Mouse (Mus musculus): ENCODE results near the gene Tmem151b. TPM values are rescaled to one million over a fixed set of nuclear protein-coding genes. Genes with fewer than 3 reads are reported as not detected.

Tmem151b gene
- polyA plus RNA-seq, 1 experiment = not detected

GRCm38 (mm10) chr17:45568990-45569389, 19.5 kb upstream of the Tmem151b start:
- no peak overlapping the region for H3K4me3 ChIP-seq (ENCODE audit: insufficient read depth, low read depth, low read length)
- TF ChIP-seq CTCF (IDR thresholded peaks at IDR 0.05; ENCODE audit: insufficient read depth, low read depth, low read length) = no peak
- TF ChIP-seq POLR2A (IDR thresholded peaks at IDR 0.05; ENCODE audit: insufficient read depth, low read depth, low read length) = no peak
- H3K27ac ChIP-seq (ENCODE audit: insufficient read depth, low read depth, low read length) = no peak overlapping the region
- H3K4me1 ChIP-seq (ENCODE audit: control insufficient read depth, insufficient read depth, low read length) = peaks cover 15% of the 10 kb centered on the region
- WGBS = 82% methylated on average over 12 of the region's 12 CpGs

GRCm38 (mm10) chr17:45567162-45567601, 17.7 kb upstream of the Tmem151b start:
- Histone ChIP-seq H3K4me3 (ENCODE audit: insufficient read depth, low read depth, low read length) (no peak overlapping the region), H3K27ac (ENCODE audit: insufficient read depth, low read depth, low read length) (no peak overlapping the region), H3K4me1 (ENCODE audit: control insufficient read depth, insufficient read depth, low read length) (peaks cover 15% of the 10 kb centered on the region)
- TF ChIP-seq CTCF (IDR thresholded peaks at IDR 0.05; ENCODE audit: insufficient read depth, low read depth, low read length) = no peak
- TF ChIP-seq POLR2A (IDR thresholded peaks at IDR 0.05; ENCODE audit: insufficient read depth, low read depth, low read length) = no peak
- 34% methylated on average over 4 of the region's 4 CpGs for WGBS

GRCm38 (mm10) chr17:45566360-45567161, 17.1 kb upstream of the Tmem151b start:
- TF ChIP-seq CTCF (IDR thresholded peaks at IDR 0.05; ENCODE audit: insufficient read depth, low read depth, low read length) (no peak), POLR2A (IDR thresholded peaks at IDR 0.05; ENCODE audit: insufficient read depth, low read depth, low read length) (0 out of 2 replicates have a peak, but pooled peaks have one; percentile 22)
- no peak overlapping the region for H3K27ac ChIP-seq (ENCODE audit: insufficient read depth, low read depth, low read length)
- 56% methylated on average over 18 of the region's 18 CpGs for WGBS
- peaks cover 15% of the 10 kb centered on the region for H3K4me1 ChIP-seq (ENCODE audit: control insufficient read depth, insufficient read depth, low read length)
- H3K4me3 ChIP-seq (ENCODE audit: insufficient read depth, low read depth, low read length) = no peak overlapping the region

- Histone ChIP-seq H3K4me3 (ENCODE audit: insufficient read depth, low read depth, low read length) (no peak overlapping the region), H3K27ac (ENCODE audit: insufficient read depth, low read depth, low read length) (no peak overlapping the region), H3K4me1 (ENCODE audit: control insufficient read depth, insufficient read depth, low read length) (peaks cover 13% of the 10 kb centered on the region)
- no peak for TF ChIP-seq POLR2A (IDR thresholded peaks at IDR 0.05; ENCODE audit: insufficient read depth, low read depth, low read length)
- no peak for TF ChIP-seq CTCF (IDR thresholded peaks at IDR 0.05; ENCODE audit: insufficient read depth, low read depth, low read length)
- 83% methylated on average over 1 of the region's 1 CpGs for WGBS
Observed at GRCm38 (mm10) chr17:45566031-45566359, 16.5 kb upstream of the Tmem151b start.

GRCm38 (mm10) chr17:45565103-45565502, 15.6 kb upstream of the Tmem151b start:
- no peak for TF ChIP-seq POLR2A (IDR thresholded peaks at IDR 0.05; ENCODE audit: insufficient read depth, low read depth, low read length)
- TF ChIP-seq CTCF (IDR thresholded peaks at IDR 0.05; ENCODE audit: insufficient read depth, low read depth, low read length) = no peak
- Histone ChIP-seq H3K4me3 (ENCODE audit: insufficient read depth, low read depth, low read length) (peak overlapping the region; percentile 90; the same call in 1 of the 2 replicates), H3K27ac (ENCODE audit: insufficient read depth, low read depth, low read length) (no peak overlapping the region), H3K4me1 (ENCODE audit: control insufficient read depth, insufficient read depth, low read length) (peaks cover 13% of the 10 kb centered on the region)
- WGBS = 92% methylated on average over 11 of the region's 11 CpGs

GRCm38 (mm10) chr17:45564531-45565084, 15.1 kb upstream of the Tmem151b start:
- 10% methylated on average over 18 of the region's 18 CpGs for WGBS
- Histone ChIP-seq H3K4me1 (ENCODE audit: control insufficient read depth, insufficient read depth, low read length) (peaks cover 13% of the 10 kb centered on the region), H3K4me3 (ENCODE audit: insufficient read depth, low read depth, low read length) (peak overlapping the region; percentile 90), H3K27ac (ENCODE audit: insufficient read depth, low read depth, low read length) (no peak overlapping the region)
- TF ChIP-seq POLR2A (IDR thresholded peaks at IDR 0.05; ENCODE audit: insufficient read depth, low read depth, low read length) (no peak), CTCF (IDR thresholded peaks at IDR 0.05; ENCODE audit: insufficient read depth, low read depth, low read length) (no peak)

GRCm38 (mm10) chr17:45563655-45564530, 14.4 kb upstream of the Tmem151b start, which contains the start of gene Slc35b2:
TSS of gene Slc35b2 (plus strand) at chr17:45563874.
- peak; percentile 84 for TF ChIP-seq CTCF (IDR thresholded peaks at IDR 0.05; ENCODE audit: insufficient read depth, low read depth, low read length)
- peak; percentile 69; the same call in 1 of the 2 replicates for TF ChIP-seq POLR2A (IDR thresholded peaks at IDR 0.05; ENCODE audit: insufficient read depth, low read depth, low read length)
- under 1% methylated on average over 57 of the region's 61 CpGs for WGBS
- Histone ChIP-seq H3K4me1 (ENCODE audit: control insufficient read depth, insufficient read depth, low read length) (peaks cover 11% of the 10 kb centered on the region), H3K27ac (ENCODE audit: insufficient read depth, low read depth, low read length) (0 out of 2 replicates have a peak within 1 kb of the TSS, but pooled peaks have one; percentile 6), H3K4me3 (ENCODE audit: insufficient read depth, low read depth, low read length) (peak within 1 kb of the TSS; percentile 90)

- Histone ChIP-seq H3K4me1 (ENCODE audit: control insufficient read depth, insufficient read depth, low read length) (peaks cover 11% of the 10 kb centered on the region), H3K4me3 (ENCODE audit: insufficient read depth, low read depth, low read length) (no peak overlapping the region), H3K27ac (ENCODE audit: insufficient read depth, low read depth, low read length) (no peak overlapping the region)
- WGBS = 77% methylated on average over 12 of the region's 12 CpGs
- TF ChIP-seq CTCF (IDR thresholded peaks at IDR 0.05; ENCODE audit: insufficient read depth, low read depth, low read length) (no peak), POLR2A (IDR thresholded peaks at IDR 0.05; ENCODE audit: insufficient read depth, low read depth, low read length) (no peak)
Observed at GRCm38 (mm10) chr17:45563216-45563615, 13.7 kb upstream of the Tmem151b start.
